Mouse (Mus musculus) CH12.LX (cell line): ENCODE data around the gene Dtx3.

Source experiments
- CTCF ChIP-seq, 2 experiments: IDR thresholded peaks in 1 of 2; conservative IDR thresholded peaks in 1 of 2; 2 replicates each; pipeline ENCODE4 v1.5.1; 2011 to 2012; ENCODE audit warnings: low read depth in 2 of 2, low read length in 2 of 2, improper control_type of control experiment in 1 of 2, inconsistent platforms in 1 of 2, mild to moderate bottlenecking in 1 of 2, moderate library complexity in 1 of 2
- EP300 ChIP-seq: IDR thresholded peaks from 2 replicates; pipeline ENCODE4 v1.6.1; 2011; ENCODE audit warnings: low read length, improper control_type of control experiment
- POLR2A ChIP-seq: IDR thresholded peaks from 2 replicates; pipeline ENCODE4 v1.6.1; 2011; ENCODE audit warnings: low read depth, mild to moderate bottlenecking, improper control_type of control experiment, low read length
- TBP ChIP-seq: conservative IDR thresholded peaks from 2 replicates; pipeline ENCODE4 v1.6.1; 2011; ENCODE audit warnings: low read depth, low read length, improper control_type of control experiment
- TCF12 ChIP-seq: IDR thresholded peaks from 2 replicates; pipeline ENCODE4 v1.6.1; 2014; ENCODE audit warnings: low read depth, mild to moderate bottlenecking, inconsistent platforms, low read length, improper control_type of control experiment
- ZKSCAN1 ChIP-seq: IDR thresholded peaks from 2 replicates; pipeline ENCODE4 v1.6.1; 2012; ENCODE audit warnings: low read depth, inconsistent platforms, low read length, improper control_type of control experiment, borderline replicate concordance

GRCm38 (mm10) chr10:127185506-127185905, 10.0 kb downstream of the Dtx3 start:
- TF ChIP-seq TCF12 (no peak), TBP (no peak), POLR2A (no peak), EP300 (no peak), CTCF (conservative IDR thresholded peaks at IDR 0.05 in 1 of 2, IDR thresholded peaks at IDR 0.05 in 1 of 2; ENCODE audit: low read depth in 2 of 2, low read length in 2 of 2) (no peak), ZKSCAN1 (no peak)
